In the genomic region with DNA sequence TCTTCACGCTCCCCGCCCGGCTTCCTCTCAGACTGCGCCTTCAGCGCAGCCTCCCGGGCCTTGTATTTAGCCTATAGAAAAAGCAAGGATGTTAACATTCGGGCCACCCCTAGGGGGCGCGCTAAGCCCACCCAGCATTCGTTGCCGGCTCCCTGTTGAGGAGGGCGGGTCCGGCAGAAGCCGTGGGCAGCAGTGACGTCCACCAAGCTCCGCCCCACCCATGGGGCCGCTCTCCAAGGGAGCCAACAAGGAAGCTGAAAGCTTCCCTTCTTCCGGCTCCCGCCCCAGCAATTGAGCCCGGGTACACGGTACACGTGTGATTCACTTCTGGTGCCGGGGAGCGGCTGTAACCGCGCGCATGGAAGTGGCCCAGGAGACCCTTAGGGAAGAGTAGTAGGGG, we compare ENCODE assay signal across 1 mouse cellular context.
TF ChIP-seq lines count a peak whose summit lies in the region.

No protein-coding gene starts in this region.

TF ChIP-seq in myocyte, 11 proteins besides CTCF, POLR2A, EP300 and RAD21:
- TF ChIP-seq TCF3 (IDR thresholded peaks at IDR 0.05; ENCODE audit: insufficient read length, low read depth) (no peak), USF1 (IDR thresholded peaks at IDR 0.05; ENCODE audit: low read depth) (no peak), POLR2AphosphoS2 (IDR thresholded peaks at IDR 0.05; ENCODE audit: insufficient read length, low read depth) (peak; percentile 91)
